Mouse (Mus musculus): ENCODE measurements at regions not wholly inside any gene's neighbourhood (a gene's known extent, or its start where the extent isn't known, plus 50 kb on each side); places are given as distances from the start of the nearest gene placed in this dataset.

DNA sequence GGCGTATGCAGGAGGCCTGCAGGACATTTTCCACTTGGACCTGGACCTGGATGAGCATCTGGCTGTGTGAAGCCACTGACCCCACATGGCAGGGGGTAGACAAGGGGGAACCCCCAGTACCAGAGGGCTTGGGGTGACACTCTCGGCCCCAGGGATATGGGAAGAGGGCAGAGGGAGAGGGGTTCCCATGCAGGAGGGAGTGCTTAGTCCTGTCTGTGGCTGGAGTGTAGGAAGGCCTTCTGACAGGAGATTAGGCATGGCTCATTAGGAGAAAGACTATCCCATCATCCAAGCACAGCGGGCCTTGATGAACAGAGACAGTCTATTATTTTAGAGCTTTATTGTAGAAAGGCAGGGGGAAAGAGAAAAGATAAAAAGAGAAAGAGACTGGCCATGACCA, 6599.2 kb downstream of the 9330182O14Rik start:
- ATAC-seq (ENCODE audit: low FRiP score) (0 out of 2 replicates have a peak, but pooled peaks have one; percentile 53), DNase-seq (ENCODE audit: low spot score) (no peak)
- Histone ChIP-seq H3K4me2 (replicated peaks; ENCODE audit: low read depth, low read length) (no peak overlapping the region), H3K27me3 (ENCODE audit: control insufficient read depth, insufficient read depth, low read length) (no peaks in the 10 kb centered on the region), H3K9ac (ENCODE audit: low read depth, low read length) (no peak overlapping the region), H3K36me3 (ENCODE audit: control insufficient read depth, insufficient read depth, low read length) (no peaks in the 10 kb centered on the region), H3K4me1 (replicated peaks; ENCODE audit: control insufficient read depth, insufficient read depth, low read length) (no peaks in the 10 kb centered on the region), H3K9me3 (ENCODE audit: control insufficient read depth, low read length) (no peaks in the 10 kb centered on the region), H3K27ac (ENCODE audit: low read depth, low read length) (no peak overlapping the region), H3K4me3 (ENCODE audit: low read depth, low read length) (no peak overlapping the region)
- WGBS: 60% methylated on average over 3 of the region's 3 CpGs
